Mouse (Mus musculus): ENCODE data around the gene Col3a1.

GRCm38 (mm10) chr1:45304273-45304672, 7.1 kb upstream of the Col3a1 start:
- no peak for TF ChIP-seq POLR2A (IDR thresholded peaks at IDR 0.05; ENCODE audit: borderline replicate concordance, control insufficient read depth, low read depth, low read length)
- TF ChIP-seq CTCF (IDR thresholded peaks at IDR 0.05; ENCODE audit: control insufficient read depth, insufficient read depth, low read length) = no peak

Measured in bone marrow, adult 2 months (tissue).